Mouse (Mus musculus) liver, embryonic 12.5 days (tissue): Measurements from ENCODE around the gene Dnajb13. TPM values are rescaled to one million over a fixed set of nuclear protein-coding genes. Genes with fewer than 3 reads are reported as not detected.

Experiments used
- ATAC-seq: fragments of 200-750 bp; cut with Nextera tagmentation; 2 replicates; pipeline ENCODE4 v1.8.0; 2017; ENCODE audit warnings: moderate number of reproducible peaks, mild to moderate bottlenecking, moderate library complexity
- H3K27ac ChIP-seq: fragments of 300-500 bp; sonication (generic); 2 replicates; pipeline ENCODE4 v1.5.1; 2016; ENCODE audit warnings: mild to moderate bottlenecking
- H3K27me3 ChIP-seq: fragments of 300-500 bp; sonication (generic); replicated peaks from 2 replicates; pipeline ENCODE4 v1.6.1; 2016; ENCODE audit warnings: mild to moderate bottlenecking, moderate library complexity
- H3K36me3 ChIP-seq: fragments of 300-500 bp; sonication (generic); 2 replicates; pipeline ENCODE4 v1.6.1; 2016; ENCODE audit warnings: mild to moderate bottlenecking, moderate library complexity
- H3K4me1 ChIP-seq: fragments of 300-500 bp; sonication (generic); 2 replicates; pipeline ENCODE4 v1.6.1; 2016
- H3K4me2 ChIP-seq: fragments of 300-500 bp; sonication (generic); 2 replicates; pipeline ENCODE4 v1.6.1; 2016; ENCODE audit warnings: mild to moderate bottlenecking, moderate library complexity
- H3K4me3 ChIP-seq: fragments of 300-500 bp; sonication (generic); 2 replicates; pipeline ENCODE4 v1.5.1; 2016; ENCODE audit warnings: mild to moderate bottlenecking, moderate library complexity
- H3K9ac ChIP-seq: fragments of 300-500 bp; sonication (generic); 2 replicates; pipeline ENCODE4 v1.6.1; 2016; ENCODE audit warnings: mild to moderate bottlenecking, moderate library complexity
- H3K9me3 ChIP-seq: fragments of 300-500 bp; sonication (generic); replicated peaks from 2 replicates; pipeline ENCODE4 v1.6.1; 2016; ENCODE audit warnings: mild to moderate bottlenecking, moderate library complexity
- WGBS: fragments of 180-500 bp; shearing (Covaris S2); methylation state at CpG from one replicate; pipeline ENCODE4 v1.1.7; 2016; ENCODE audit not compliant: insufficient replicate concordance; 5-methylcytosine and 5-hydroxymethylcytosine counted together
- polyA plus RNA-seq: library from polyadenylated mRNA; unstranded; fragments of >200 nt; fragmentation: Nextera tagmentation; extraction: Ambion mirVana; gene quantifications from 2 replicates; pipeline ENCODE4 v1.2.1, GENCODE M21; 2016

The Dnajb13 gene
- polyA plus RNA-seq = 2.5 TPM in 2 replicates

GRCm38 (mm10) chr7:100514573-100514972 lies at the start of gene Dnajb13:
TSS of gene Dnajb13 (minus strand) at chr7:100514960.
- Histone ChIP-seq H3K9me3 (no peaks in the 10 kb centered on the region), H3K9ac (no peak within 1 kb of the TSS), H3K4me1 (no peaks in the 10 kb centered on the region), H3K27me3 (peaks cover 49% of the 10 kb centered on the region), H3K36me3 (no peaks in the 10 kb centered on the region), H3K4me2 (no peak within 1 kb of the TSS), H3K27ac (no peak within 1 kb of the TSS), H3K4me3 (no peak within 1 kb of the TSS)
- ATAC-seq = no peak
- WGBS = 50% methylated on average over 11 of the region's 11 CpGs

DNA sequence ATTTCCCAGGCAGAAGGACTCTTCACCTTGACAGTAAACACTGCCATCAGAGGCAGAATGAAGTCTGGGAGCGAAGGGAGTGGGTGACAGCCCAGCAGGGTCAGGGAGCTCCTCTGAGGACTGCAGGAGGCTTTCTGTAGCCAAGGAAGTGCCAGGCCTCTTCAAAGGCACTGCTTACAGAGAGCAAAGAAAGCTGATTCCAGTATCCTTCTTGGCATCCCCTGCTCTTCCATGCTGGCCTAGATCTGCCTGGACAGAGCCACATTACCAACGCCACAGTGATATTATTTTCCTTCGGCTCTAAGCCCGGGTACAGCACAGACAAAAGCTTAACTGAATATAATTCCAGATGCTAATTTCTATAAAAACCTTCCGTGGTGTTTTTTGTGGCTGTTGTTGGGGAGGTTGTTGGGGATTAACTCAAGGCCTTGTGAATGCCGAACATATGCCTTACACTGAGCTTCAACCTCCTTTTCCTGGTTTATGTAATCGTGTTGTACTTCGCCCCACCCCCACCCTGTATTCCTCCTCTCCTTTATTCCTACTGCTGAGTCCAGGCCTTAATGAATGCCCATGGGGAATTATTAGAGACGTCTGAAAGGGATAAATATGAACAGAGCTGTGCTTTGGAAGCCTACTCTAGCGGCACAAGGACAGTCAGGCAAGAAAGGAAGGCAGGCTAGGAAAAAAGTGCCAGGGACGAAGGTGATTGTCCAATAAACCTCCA lies 47.3 kb upstream of the Dnajb13 start:
- no peak for ATAC-seq
- Histone ChIP-seq H3K27ac (peak overlapping the region; percentile 20; the same call in 1 of the 2 replicates), H3K4me3 (no peak overlapping the region), H3K4me2 (no peak overlapping the region), H3K4me1 (peaks cover 34% of the 10 kb centered on the region), H3K27me3 (no peaks in the 10 kb centered on the region), H3K36me3 (peaks cover 29% of the 10 kb centered on the region), H3K9me3 (no peaks in the 10 kb centered on the region), H3K9ac (no peak overlapping the region)
- 78% methylated on average over 11 of the region's 11 CpGs for WGBS

DNA sequence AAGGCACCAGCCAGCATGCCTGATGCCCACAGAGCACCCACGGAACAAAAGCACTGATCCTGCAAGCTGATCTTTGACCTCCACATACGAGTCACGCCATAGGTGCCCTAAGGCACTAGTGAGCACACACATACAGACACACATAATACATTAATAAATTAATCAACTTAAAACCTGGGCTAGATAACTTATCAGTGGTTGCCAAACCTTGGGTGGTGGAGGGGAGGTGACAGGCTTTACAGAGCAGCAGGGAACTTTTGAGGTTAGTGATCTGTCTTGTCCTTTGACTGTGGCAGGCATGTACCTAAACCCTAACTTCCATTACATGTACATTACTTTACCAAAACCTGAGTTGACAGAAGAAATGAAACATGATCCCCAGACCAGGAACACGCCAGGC lies 44.6 kb upstream of the Dnajb13 start:
- Histone ChIP-seq H3K9ac (0 out of 2 replicates have a peak overlapping the region, but pooled peaks have one; percentile 27), H3K36me3 (peaks cover 15% of the 10 kb centered on the region; the same call in 1 of the 2 replicates), H3K27me3 (no peaks in the 10 kb centered on the region), H3K4me2 (peak overlapping the region; percentile 49), H3K4me1 (peaks cover 47% of the 10 kb centered on the region), H3K27ac (peak overlapping the region; percentile 66), H3K9me3 (no peaks in the 10 kb centered on the region), H3K4me3 (no peak overlapping the region)
- 57% methylated on average over 4 of the region's 4 CpGs for WGBS
- ATAC-seq = peak; percentile 86

- Histone ChIP-seq H3K9ac (no peak overlapping the region), H3K4me1 (peaks cover 52% of the 10 kb centered on the region), H3K9me3 (no peaks in the 10 kb centered on the region), H3K36me3 (peaks cover 12% of the 10 kb centered on the region; the same call in 1 of the 2 replicates), H3K4me3 (no peak overlapping the region), H3K27ac (0 out of 2 replicates have a peak overlapping the region, but pooled peaks have one; percentile 4), H3K27me3 (no peaks in the 10 kb centered on the region), H3K4me2 (no peak overlapping the region)
- no peak for ATAC-seq
- 65% methylated on average over 5 of the region's 5 CpGs for WGBS
Observed at GRCm38 (mm10) chr7:100557241-100557640, 42.5 kb upstream of the Dnajb13 start.

DNA sequence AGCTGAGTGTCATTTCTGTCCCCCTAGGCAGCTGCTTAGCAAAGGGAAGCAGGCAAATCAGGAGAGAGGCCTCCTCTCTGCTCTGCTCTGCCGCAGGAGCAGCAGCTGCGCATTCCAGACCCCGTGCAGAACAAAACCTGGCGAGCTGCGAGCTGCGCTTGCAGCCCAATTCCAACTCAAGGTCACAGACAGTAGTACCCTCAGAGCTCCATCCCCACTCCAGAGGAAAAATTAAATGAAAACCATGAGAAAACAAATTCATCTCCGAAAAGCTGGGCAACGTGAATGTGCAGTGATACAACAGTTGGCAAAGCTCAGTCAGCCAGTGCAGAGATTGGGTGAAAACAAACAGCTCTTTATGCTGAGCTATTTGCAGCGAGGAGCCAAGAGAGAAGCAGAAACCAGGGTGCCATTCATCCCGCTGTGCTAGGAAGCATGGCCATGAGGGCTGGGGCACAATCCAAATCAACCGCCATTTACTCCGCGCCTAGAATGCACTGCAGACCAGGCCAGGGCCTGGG lies 40.7 kb upstream of the Dnajb13 start:
- Histone ChIP-seq H3K9ac (no peak overlapping the region), H3K9me3 (no peaks in the 10 kb centered on the region)
- no peak for ATAC-seq

DNA sequence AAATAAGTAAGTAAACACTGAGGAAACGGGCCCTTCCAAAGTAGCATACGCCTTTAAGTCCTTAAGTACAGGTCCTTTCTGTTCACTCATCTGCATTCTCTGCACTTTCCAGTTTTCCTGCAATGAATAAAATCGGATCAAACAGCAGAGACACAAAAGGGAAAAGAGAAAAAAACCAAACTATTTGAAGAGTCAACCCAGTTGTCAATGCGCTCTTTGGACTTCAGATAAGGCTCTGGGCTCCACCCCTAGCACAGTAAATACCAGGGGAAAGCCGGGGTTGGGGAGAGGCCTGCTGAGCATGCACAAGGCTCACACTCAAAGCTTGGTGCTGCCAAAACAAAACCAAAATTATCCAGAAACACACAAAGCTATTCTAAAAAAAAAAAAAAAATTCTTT lies 40.2 kb upstream of the Dnajb13 start:
- 41% methylated on average over 5 of the region's 5 CpGs for WGBS
- H3K36me3 ChIP-seq = peaks cover 19% of the 10 kb centered on the region; the same call in 1 of the 2 replicates
- peaks cover 45% of the 10 kb centered on the region for H3K4me1 ChIP-seq
- peak overlapping the region; percentile 9; the same call in 1 of the 2 replicates for H3K4me2 ChIP-seq
- no peak overlapping the region for H3K9ac ChIP-seq
- H3K4me3 ChIP-seq = no peak overlapping the region
- H3K27ac ChIP-seq = peak overlapping the region; percentile 65
- ATAC-seq = peak; percentile 74
- H3K27me3 ChIP-seq = no peaks in the 10 kb centered on the region
- H3K9me3 ChIP-seq = no peaks in the 10 kb centered on the region

More for the DNA sequence above, 40.7 kb upstream of the Dnajb13 start:
- Histone ChIP-seq H3K4me2 (no peak overlapping the region), H3K27me3 (no peaks in the 10 kb centered on the region), H3K4me3 (no peak overlapping the region), H3K27ac (peak overlapping the region; percentile 45), H3K36me3 (peaks cover 17% of the 10 kb centered on the region; the same call in 1 of the 2 replicates), H3K4me1 (peaks cover 48% of the 10 kb centered on the region)
- 75% methylated on average over 13 of the region's 13 CpGs for WGBS

DNA sequence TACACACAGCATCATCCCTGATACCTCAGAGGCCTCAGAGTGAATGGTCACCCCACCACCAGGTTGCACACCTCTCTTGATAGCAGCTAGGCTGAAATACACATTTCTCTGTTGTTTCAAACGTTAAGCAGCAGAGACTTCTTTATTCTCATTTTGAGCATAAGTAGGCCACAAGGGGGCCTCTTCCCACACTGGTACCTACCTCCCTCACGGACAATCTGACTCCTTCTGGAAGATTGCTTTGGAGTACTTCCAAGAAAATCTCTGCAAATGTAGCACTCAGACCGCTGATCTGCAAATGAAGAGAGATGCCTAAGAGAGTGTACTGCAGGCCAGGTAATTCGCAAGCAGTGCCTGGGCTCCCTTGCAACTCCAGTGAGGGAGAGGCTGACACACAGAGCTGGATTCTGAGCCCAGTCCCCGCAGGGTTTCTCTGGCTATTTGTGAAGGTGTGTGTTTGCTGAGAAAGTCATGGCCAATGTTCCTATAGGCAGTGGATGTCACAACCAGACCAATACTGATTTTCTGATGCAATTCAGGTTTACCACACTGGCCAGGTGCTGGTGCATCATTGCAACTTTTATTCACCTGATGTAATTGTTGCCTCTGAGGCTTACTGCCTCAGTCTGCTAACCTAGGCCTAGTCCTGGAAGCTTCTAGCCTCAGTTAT lies 35.7 kb upstream of the Dnajb13 start:
- no peak for ATAC-seq
- Histone ChIP-seq H3K27me3 (no peaks in the 10 kb centered on the region), H3K4me3 (no peak overlapping the region), H3K9me3 (no peaks in the 10 kb centered on the region), H3K4me2 (no peak overlapping the region), H3K36me3 (peaks cover 27% of the 10 kb centered on the region; the same call in 1 of the 2 replicates), H3K9ac (no peak overlapping the region), H3K27ac (no peak overlapping the region), H3K4me1 (peaks cover 16% of the 10 kb centered on the region)
- WGBS = 67% methylated on average over 5 of the region's 5 CpGs

DNA sequence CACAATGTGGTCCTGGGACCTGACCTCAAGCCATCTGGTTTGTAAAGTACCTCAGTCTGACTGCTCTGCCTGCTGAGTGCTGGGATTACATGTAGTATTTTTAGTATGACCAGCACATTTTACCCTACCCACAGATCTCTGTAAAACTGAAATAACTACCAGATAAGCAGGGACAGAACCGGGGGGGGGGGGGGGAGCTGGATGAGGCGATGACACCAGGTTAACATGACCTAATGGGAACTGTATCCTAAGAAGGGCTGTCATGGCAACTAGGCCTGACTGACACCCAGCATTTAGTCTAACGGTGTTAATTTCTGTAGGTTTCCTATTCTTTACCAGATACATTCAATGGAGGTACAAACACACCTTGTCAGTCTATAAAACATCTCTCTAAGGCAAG lies 35.0 kb upstream of the Dnajb13 start:
- Histone ChIP-seq H3K9ac (no peak overlapping the region), H3K36me3 (peaks cover 27% of the 10 kb centered on the region; the same call in 1 of the 2 replicates), H3K4me3 (no peak overlapping the region), H3K27me3 (no peaks in the 10 kb centered on the region), H3K4me1 (peaks cover 9% of the 10 kb centered on the region), H3K27ac (no peak overlapping the region), H3K9me3 (no peaks in the 10 kb centered on the region), H3K4me2 (no peak overlapping the region)
- WGBS = 65% methylated on average over 3 of the region's 3 CpGs
- no peak for ATAC-seq

- Histone ChIP-seq H3K4me1 (no peaks in the 10 kb centered on the region), H3K4me3 (no peak overlapping the region), H3K9me3 (no peaks in the 10 kb centered on the region), H3K36me3 (peaks cover 27% of the 10 kb centered on the region; the same call in 1 of the 2 replicates), H3K27me3 (no peaks in the 10 kb centered on the region), H3K9ac (no peak overlapping the region), H3K27ac (no peak overlapping the region), H3K4me2 (no peak overlapping the region)
- WGBS = 43% methylated on average over 4 of the region's 4 CpGs
- ATAC-seq = no peak
Observed at GRCm38 (mm10) chr7:100547631-100548030, 32.9 kb upstream of the Dnajb13 start.

DNA sequence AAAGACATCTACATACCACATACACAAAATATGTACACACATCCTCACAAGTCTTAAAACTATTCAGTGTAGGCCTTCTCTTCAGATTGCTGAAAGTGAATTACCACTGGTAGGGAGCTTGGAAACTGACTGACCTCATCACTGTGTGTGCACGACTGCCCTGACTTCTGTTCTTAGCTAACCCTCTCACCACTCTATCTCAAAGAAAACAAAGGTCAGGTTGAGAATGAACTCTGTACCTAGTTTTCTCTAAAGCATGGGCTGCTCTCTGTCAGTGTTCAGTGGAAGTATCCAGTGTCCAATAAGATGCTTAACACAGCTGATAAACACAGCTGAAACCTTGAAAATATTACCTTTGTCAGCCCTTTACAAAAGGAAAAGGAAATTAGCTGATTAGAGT lies 29.7 kb upstream of the Dnajb13 start:
- H3K36me3 ChIP-seq = peaks cover 20% of the 10 kb centered on the region
- H3K4me3 ChIP-seq = no peak overlapping the region
- ATAC-seq = peak; percentile 64
- H3K27ac ChIP-seq = 0 out of 2 replicates have a peak overlapping the region, but pooled peaks have one; percentile 43
- WGBS = 50% methylated on average over 1 of the region's 1 CpGs
- H3K27me3 ChIP-seq = 0 out of 2 replicates have a peak, but pooled peaks cover 4% of the 10 kb centered on the region
- H3K9me3 ChIP-seq = no peaks in the 10 kb centered on the region
- no peak overlapping the region for H3K4me2 ChIP-seq
- no peak overlapping the region for H3K9ac ChIP-seq
- no peaks in the 10 kb centered on the region for H3K4me1 ChIP-seq

- H3K27me3 ChIP-seq = 0 out of 2 replicates have a peak, but pooled peaks cover 4% of the 10 kb centered on the region
- no peak overlapping the region for H3K4me3 ChIP-seq
- H3K4me2 ChIP-seq = no peak overlapping the region
- H3K4me1 ChIP-seq = peaks cover 20% of the 10 kb centered on the region
- no peaks in the 10 kb centered on the region for H3K9me3 ChIP-seq
- 80% methylated on average over 9 of the region's 9 CpGs for WGBS
- no peak overlapping the region for H3K27ac ChIP-seq
- no peak for ATAC-seq
- H3K9ac ChIP-seq = no peak overlapping the region
- peaks cover 22% of the 10 kb centered on the region for H3K36me3 ChIP-seq
Observed at GRCm38 (mm10) chr7:100539516-100539915, 24.8 kb upstream of the Dnajb13 start.

GRCm38 (mm10) chr7:100537519-100537902 lies 22.8 kb upstream of the Dnajb13 start:
- no peak for ATAC-seq
- Histone ChIP-seq H3K9me3 (no peaks in the 10 kb centered on the region), H3K9ac (peak overlapping the region; percentile 77), H3K4me3 (peak overlapping the region; percentile 73), H3K27me3 (0 out of 2 replicates have a peak, but pooled peaks cover 4% of the 10 kb centered on the region), H3K4me1 (peaks cover 20% of the 10 kb centered on the region), H3K27ac (peak overlapping the region; percentile 78), H3K4me2 (peak overlapping the region; percentile 79), H3K36me3 (peaks cover 22% of the 10 kb centered on the region)
- WGBS = 20% methylated on average over 7 of the region's 7 CpGs
